ENCODE assay signal across 18 mouse cellular contexts in the genomic region with DNA sequence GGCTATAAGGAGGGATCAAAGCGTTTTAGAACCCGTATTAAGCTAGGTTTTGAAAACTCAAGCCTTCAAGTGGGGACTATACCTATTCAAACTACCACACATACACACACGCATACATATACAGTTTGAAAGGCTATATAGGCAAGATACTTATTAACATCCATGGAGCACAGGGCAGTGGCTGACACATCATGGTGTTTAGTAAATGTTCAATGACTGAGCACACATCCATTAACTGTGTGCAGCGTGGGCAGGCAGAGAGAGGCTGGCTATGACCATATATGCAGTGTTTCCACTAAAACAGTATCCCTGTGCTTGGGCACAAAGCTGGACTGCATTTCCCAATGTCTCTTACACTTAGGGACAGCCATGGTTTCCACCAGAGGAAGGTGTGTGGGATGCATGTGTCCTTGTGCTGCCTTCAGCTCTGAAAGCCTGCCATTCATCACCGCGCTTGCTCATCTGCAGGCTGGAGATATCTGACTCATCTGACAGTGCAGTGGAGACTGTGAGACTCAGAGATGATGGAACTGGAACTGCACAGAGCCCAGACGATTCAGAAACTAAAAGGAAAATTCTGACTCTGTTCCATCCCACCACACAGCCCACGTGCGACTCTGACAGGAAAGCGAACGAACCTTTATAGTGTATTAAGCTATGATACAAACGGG.
DNase-seq lines count a peak whose midpoint lies in the region; ATAC-seq lines count a peak whose summit lies in the region.
"Had no signal": no experiment of that assay in that cellular context is flagged by ENCODE, and none has a peak within 500 bp of the region (broad histone marks: within the 10 kb centered on the region; RNA-seq: fewer than 3 reads in every experiment).

No protein-coding gene starts in this region.

- H3K4me2 ChIP-seq in kidney, embryonic 16.5 days (replicated peaks; ENCODE audit: low read depth, low read length): no peak overlapping the region
- peak overlapping the region; percentile 15 for H3K4me2 ChIP-seq in neural tube, embryonic 15.5 days
- H3K4me2 ChIP-seq: heart, embryonic 13.5 days; limb, embryonic 12.5 days; liver, embryonic 15.5 days; midbrain, embryonic 12.5 days; stomach, embryonic 15.5 days had no signal

- no peaks in the 10 kb centered on the region for H3K27me3 ChIP-seq in kidney, embryonic 16.5 days (ENCODE audit: insufficient read depth, low read length)
- no peaks in the 10 kb centered on the region for H3K27me3 ChIP-seq in neural tube, embryonic 15.5 days (replicated peaks)
- H3K27me3 ChIP-seq: heart, embryonic 13.5 days; limb, embryonic 12.5 days; liver, embryonic 15.5 days; midbrain, embryonic 12.5 days; stomach, embryonic 15.5 days had no signal

- H3K9me3 ChIP-seq in kidney, embryonic 16.5 days (ENCODE audit: low read length): peaks cover 3% of the 10 kb centered on the region; the same call in 1 of the 2 replicates
- H3K9me3 ChIP-seq in neural tube, embryonic 15.5 days (replicated peaks): no peaks in the 10 kb centered on the region
- H3K9me3 ChIP-seq: forebrain, embryonic 10.5 days; heart, embryonic 13.5 days; liver, embryonic 15.5 days; midbrain, embryonic 12.5 days; stomach, embryonic 15.5 days had no signal

- DNase-seq in kidney, postnatal 25 days: no peak
- DNase-seq in neural tube, embryonic 10.5 days (ENCODE audit: extremely low spot score, low spot score): no peak
- DNase-seq in adrenal gland, postnatal 25 days: peak; percentile 37
- DNase-seq in right cerebral cortex, postnatal 25 days: peak; percentile 5
- DNase-seq in lung, postnatal 10 days: no peak
- DNase-seq in retina, postnatal 1 day: no peak
- DNase-seq: cerebellum, adult 18-20 months; kidney, postnatal 10 days; thymus, postnatal 14 days had no signal

- no peak overlapping the region for H3K9ac ChIP-seq in kidney, embryonic 16.5 days (replicated peaks; ENCODE audit: low read length)
- H3K9ac ChIP-seq in neural tube, embryonic 15.5 days (replicated peaks): no peak overlapping the region
- H3K9ac ChIP-seq: heart, embryonic 13.5 days; limb, embryonic 12.5 days; liver, embryonic 15.5 days; midbrain, embryonic 12.5 days; stomach, embryonic 15.5 days had no signal

- no peaks in the 10 kb centered on the region for H3K36me3 ChIP-seq in kidney, embryonic 16.5 days (ENCODE audit: insufficient read depth, low read length)
- no peaks in the 10 kb centered on the region for H3K36me3 ChIP-seq in neural tube, embryonic 15.5 days
- H3K36me3 ChIP-seq: forebrain, embryonic 10.5 days; heart, embryonic 13.5 days; limb, embryonic 12.5 days; liver, embryonic 15.5 days; midbrain, embryonic 12.5 days; stomach, embryonic 15.5 days had no signal

- no peak overlapping the region for H3K4me3 ChIP-seq in kidney, embryonic 16.5 days (ENCODE audit: low read length)
- H3K4me3 ChIP-seq in neural tube, embryonic 15.5 days (replicated peaks): no peak overlapping the region
- H3K4me3 ChIP-seq: forebrain, embryonic 10.5 days; heart, embryonic 13.5 days; limb, embryonic 12.5 days; liver, embryonic 15.5 days; midbrain, embryonic 12.5 days; myocyte; stomach, embryonic 15.5 days had no signal

- WGBS in kidney, embryonic 16.5 days: 80% methylated on average over 12 of the region's 12 CpGs
- WGBS in neural tube, embryonic 15.5 days: 71% methylated on average over 12 of the region's 12 CpGs

- H3K4me1 ChIP-seq in kidney, embryonic 16.5 days (ENCODE audit: insufficient read depth, low read length): no peaks in the 10 kb centered on the region
- H3K4me1 ChIP-seq in neural tube, embryonic 15.5 days: no peaks in the 10 kb centered on the region
- H3K4me1 ChIP-seq: forebrain, embryonic 10.5 days; heart, embryonic 13.5 days; liver, embryonic 15.5 days; midbrain, embryonic 12.5 days; stomach, embryonic 15.5 days had no signal

- no peak overlapping the region for H3K27ac ChIP-seq in kidney, embryonic 16.5 days (ENCODE audit: low read length)
- no peak overlapping the region for H3K27ac ChIP-seq in neural tube, embryonic 15.5 days (replicated peaks)
- H3K27ac ChIP-seq: forebrain, embryonic 10.5 days; heart, embryonic 13.5 days; limb, embryonic 12.5 days; liver, embryonic 15.5 days; midbrain, embryonic 12.5 days; stomach, embryonic 15.5 days had no signal

- ATAC-seq in kidney, embryonic 16.5 days (ENCODE audit: low FRiP score, low TSS enrichment): peak; percentile 93
- ATAC-seq in neural tube, embryonic 15.5 days (ENCODE audit: low FRiP score): 0 out of 2 replicates have a peak, but pooled peaks have one; percentile 24

Comparison
In these comparisons a context has a peak if more than half of its experiments do, and no peak if none do; other contexts are left out.
1. DNase-seq: peak in adrenal gland, postnatal 25 days (single experiment) and right cerebral cortex, postnatal 25 days (single experiment); none in kidney, postnatal 25 days (0 of 2), neural tube, embryonic 10.5 days (single experiment), lung, postnatal 10 days (single experiment) and retina, postnatal 1 day (single experiment).